Mouse (Mus musculus): ENCODE measurements around the gene H13. TPM values are rescaled to one million over a fixed set of nuclear protein-coding genes. Genes with fewer than 3 reads are reported as not detected.
"Not testable (repeated sequence)": the region's sequence is repeated elsewhere in the genome, so short reads cannot be mapped to it uniquely, and the experiment has no call there.

H13 gene
- polyA plus RNA-seq, 1 experiment from 2014 or later, result 98.1 TPM

DNA sequence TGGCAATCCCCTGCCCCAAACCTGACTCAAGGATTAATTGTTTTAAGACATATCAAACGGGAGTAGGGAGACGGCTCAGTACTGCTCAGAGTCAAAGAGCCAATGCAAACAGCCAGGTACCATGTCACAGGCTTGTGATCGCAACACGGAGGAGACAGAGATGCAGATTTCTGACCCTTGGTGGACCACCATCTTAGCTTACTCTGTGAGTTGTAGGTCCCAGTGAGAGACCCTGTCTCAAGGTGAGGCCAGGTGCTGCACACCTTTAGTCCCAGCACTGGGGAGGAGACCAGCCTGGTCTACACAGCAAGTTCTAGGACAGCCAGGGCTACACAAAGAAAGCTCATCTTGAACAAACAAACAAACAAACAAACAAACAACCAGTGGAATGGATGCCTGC lies 31.9 kb upstream of the H13 start:
- no peak for TF ChIP-seq CTCF (IDR thresholded peaks at IDR 0.05; ENCODE audit: low read depth)
- Histone ChIP-seq H3K27ac (ENCODE audit: low read depth) (peak overlapping the region; percentile 97), H3K4me1 (ENCODE audit: insufficient read depth) (peaks cover 11% of the 10 kb centered on the region), H3K27me3 (ENCODE audit: insufficient read depth, low read length) (no peaks in the 10 kb centered on the region), H3K9ac (no peak overlapping the region), H3K4me3 (ENCODE audit: low read depth, low read length) (no peak overlapping the region), H3K9me3 (ENCODE audit: low read depth, low read length) (no peaks in the 10 kb centered on the region), H3K4me2 (no peak overlapping the region), H3K36me3 (ENCODE audit: insufficient read depth) (no peaks in the 10 kb centered on the region)
- ATAC-seq (ENCODE audit: insufficient read depth) (no peak), DNase-seq (no peak)
- WGBS, result 75% methylated on average over 4 of the region's 4 CpGs

DNA sequence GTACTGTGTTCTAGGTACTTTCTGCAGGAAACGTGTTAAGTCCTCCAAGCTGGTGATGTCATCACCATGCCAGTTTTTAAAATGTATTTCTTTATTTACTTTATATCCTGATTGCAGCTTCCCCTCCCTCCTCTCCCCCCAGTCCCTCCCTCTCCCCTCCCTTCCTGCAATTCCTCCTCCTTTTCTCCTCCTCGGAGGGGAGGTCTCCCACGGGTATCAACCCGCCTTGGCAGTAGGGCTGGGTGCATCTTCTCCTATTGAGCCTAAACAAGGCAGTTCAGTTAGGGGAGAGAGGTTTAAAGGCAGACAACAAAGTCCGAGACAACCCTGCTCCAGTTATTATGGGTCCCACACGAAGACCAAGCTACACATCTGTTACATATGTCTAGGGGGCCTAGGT lies 30.4 kb upstream of the H13 start:
- DNase-seq (no peak), ATAC-seq (ENCODE audit: insufficient read depth) (no peak)
- no peaks in the 10 kb centered on the region for H3K36me3 ChIP-seq (ENCODE audit: insufficient read depth)
- TF ChIP-seq CTCF (IDR thresholded peaks at IDR 0.05; ENCODE audit: low read depth), result no peak
- H3K9ac ChIP-seq, result no peak overlapping the region
- H3K27me3 ChIP-seq (ENCODE audit: insufficient read depth, low read length), result no peaks in the 10 kb centered on the region
- no peak overlapping the region for H3K4me3 ChIP-seq (ENCODE audit: low read depth, low read length)
- H3K27ac ChIP-seq (ENCODE audit: low read depth), result peak overlapping the region; percentile 48; the same call in 1 of the 2 replicates
- 58% methylated on average over 6 of the region's 6 CpGs for WGBS
- H3K4me2 ChIP-seq, result no peak overlapping the region
- peaks cover 11% of the 10 kb centered on the region for H3K4me1 ChIP-seq (ENCODE audit: insufficient read depth)
- no peaks in the 10 kb centered on the region for H3K9me3 ChIP-seq (ENCODE audit: low read depth, low read length)

GRCm38 (mm10) chr2:152639406-152640113 lies 29.7 kb upstream of the H13 start:
- peak; percentile 58 for DNase-seq
- 22% methylated on average over 11 of the region's 11 CpGs for WGBS
- Histone ChIP-seq H3K4me2 (no peak overlapping the region), H3K9ac (no peak overlapping the region), H3K4me3 (ENCODE audit: low read depth, low read length) (no peak overlapping the region), H3K27ac (ENCODE audit: low read depth) (peak overlapping the region; percentile 48), H3K27me3 (ENCODE audit: insufficient read depth, low read length) (no peaks in the 10 kb centered on the region), H3K36me3 (ENCODE audit: insufficient read depth) (no peaks in the 10 kb centered on the region), H3K4me1 (ENCODE audit: insufficient read depth) (peaks cover 11% of the 10 kb centered on the region), H3K9me3 (ENCODE audit: low read depth, low read length) (no peaks in the 10 kb centered on the region)
- ATAC-seq (ENCODE audit: insufficient read depth), result 0 out of 2 replicates have a peak, but pooled peaks have one; percentile 10
- TF ChIP-seq CTCF (IDR thresholded peaks at IDR 0.05; ENCODE audit: low read depth), result no peak

DNA sequence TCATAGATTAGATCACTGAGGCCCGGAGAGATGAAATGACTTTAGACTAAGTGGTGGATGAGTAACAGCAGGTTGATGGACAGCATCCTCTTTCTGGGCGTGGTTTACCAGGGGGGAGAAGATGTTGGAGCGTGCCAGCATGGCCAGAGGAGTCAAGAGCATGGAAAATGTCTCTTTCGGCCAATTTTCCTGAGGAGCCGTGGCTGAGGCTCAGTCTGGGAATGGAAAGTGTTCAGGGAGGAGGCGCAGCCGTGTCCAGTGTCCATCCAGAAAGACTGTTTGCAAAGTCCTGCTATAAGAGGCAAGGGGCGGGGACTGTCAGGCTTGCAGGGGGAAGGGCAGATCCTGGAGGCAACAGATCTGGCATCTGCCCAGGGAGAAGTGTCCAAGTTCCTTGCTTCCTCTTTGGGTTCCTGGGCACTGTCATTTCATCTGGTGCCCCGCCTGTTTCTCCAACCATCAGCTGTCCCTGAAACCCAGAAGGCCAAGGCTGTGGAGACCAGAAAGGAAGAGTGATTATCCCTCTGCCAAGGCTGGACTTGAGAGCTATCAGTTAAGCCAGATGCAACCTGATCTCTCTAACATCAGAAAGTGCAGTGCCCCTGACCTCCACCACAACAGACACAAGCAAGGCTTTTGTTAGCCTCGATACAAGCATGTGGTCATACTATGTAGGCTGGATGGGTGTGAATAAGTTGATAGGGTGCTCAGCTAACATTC lies 16.2 kb upstream of the H13 start:
- Histone ChIP-seq H3K27ac (ENCODE audit: low read depth) (no peak overlapping the region), H3K9me3 (ENCODE audit: low read depth, low read length) (no peaks in the 10 kb centered on the region), H3K4me3 (ENCODE audit: low read depth, low read length) (no peak overlapping the region), H3K9ac (no peak overlapping the region), H3K27me3 (ENCODE audit: insufficient read depth, low read length) (no peaks in the 10 kb centered on the region), H3K4me2 (no peak overlapping the region), H3K36me3 (ENCODE audit: insufficient read depth) (no peaks in the 10 kb centered on the region), H3K4me1 (ENCODE audit: insufficient read depth) (no peaks in the 10 kb centered on the region)
- ATAC-seq (ENCODE audit: insufficient read depth) (peak; percentile 65), DNase-seq (peak; percentile 76)
- TF ChIP-seq CTCF (IDR thresholded peaks at IDR 0.05; ENCODE audit: low read depth), result no peak
- 36% methylated on average over 10 of the region's 10 CpGs for WGBS

GRCm38 (mm10) chr2:152653874-152654715 lies 15.2 kb upstream of the H13 start:
- WGBS, result 33% methylated on average over 14 of the region's 14 CpGs
- Histone ChIP-seq H3K36me3 (ENCODE audit: insufficient read depth) (no peaks in the 10 kb centered on the region), H3K4me3 (ENCODE audit: low read depth, low read length) (no peak overlapping the region), H3K4me1 (ENCODE audit: insufficient read depth) (no peaks in the 10 kb centered on the region), H3K27ac (ENCODE audit: low read depth) (no peak overlapping the region), H3K9ac (no peak overlapping the region), H3K4me2 (no peak overlapping the region), H3K9me3 (ENCODE audit: low read depth, low read length) (no peaks in the 10 kb centered on the region), H3K27me3 (ENCODE audit: insufficient read depth, low read length) (no peaks in the 10 kb centered on the region)
- ATAC-seq (ENCODE audit: insufficient read depth) (no peak), DNase-seq (peak; percentile 48)
- no peak for TF ChIP-seq CTCF (IDR thresholded peaks at IDR 0.05; ENCODE audit: low read depth)

DNA sequence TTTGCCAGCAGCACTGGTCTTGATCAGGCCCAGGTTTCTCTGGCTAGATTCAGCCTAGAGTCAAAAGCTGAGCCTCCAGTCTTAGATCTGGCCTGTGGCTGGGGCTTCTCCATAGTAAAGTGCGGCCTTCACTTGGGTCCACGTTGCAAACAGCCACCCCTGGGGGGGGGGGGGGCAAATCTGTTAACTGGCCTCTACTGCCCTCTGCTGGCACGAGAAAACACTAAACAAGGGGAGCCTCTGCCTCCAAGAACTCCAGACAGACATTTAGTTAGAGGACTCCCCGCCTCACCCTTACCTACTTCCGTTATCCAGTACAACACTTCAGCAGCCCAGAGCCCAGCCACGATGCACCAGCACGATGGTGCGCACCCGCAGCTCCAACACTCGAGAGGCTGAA lies 11.9 kb upstream of the H13 start:
- no peaks in the 10 kb centered on the region for H3K36me3 ChIP-seq (ENCODE audit: insufficient read depth)
- H3K27ac ChIP-seq (ENCODE audit: low read depth), result no peak overlapping the region
- H3K9me3 ChIP-seq (ENCODE audit: low read depth, low read length), result no peaks in the 10 kb centered on the region
- WGBS, result 62% methylated on average over 10 of the region's 10 CpGs
- H3K9ac ChIP-seq, result no peak overlapping the region
- no peak overlapping the region for H3K4me2 ChIP-seq
- ATAC-seq (ENCODE audit: insufficient read depth), result no peak
- TF ChIP-seq CTCF (IDR thresholded peaks at IDR 0.05; ENCODE audit: low read depth), result peak; percentile 57
- no peak overlapping the region for H3K4me3 ChIP-seq (ENCODE audit: low read depth, low read length)
- peak; percentile 67 for DNase-seq
- no peaks in the 10 kb centered on the region for H3K27me3 ChIP-seq (ENCODE audit: insufficient read depth, low read length)
- H3K4me1 ChIP-seq (ENCODE audit: insufficient read depth), result no peaks in the 10 kb centered on the region

GRCm38 (mm10) chr2:152661163-152661562 lies 8.1 kb upstream of the H13 start:
- no peak for TF ChIP-seq CTCF (IDR thresholded peaks at IDR 0.05; ENCODE audit: low read depth)
- Histone ChIP-seq H3K36me3 (ENCODE audit: insufficient read depth) (no peaks in the 10 kb centered on the region), H3K4me1 (ENCODE audit: insufficient read depth) (no peaks in the 10 kb centered on the region), H3K9ac (no peak overlapping the region), H3K4me3 (ENCODE audit: low read depth, low read length) (no peak overlapping the region), H3K27me3 (ENCODE audit: insufficient read depth, low read length) (no peaks in the 10 kb centered on the region), H3K27ac (ENCODE audit: low read depth) (no peak overlapping the region), H3K9me3 (ENCODE audit: low read depth, low read length) (no peaks in the 10 kb centered on the region), H3K4me2 (no peak overlapping the region)
- no peak for ATAC-seq (ENCODE audit: insufficient read depth)
- DNase-seq, result no peak
- 75% methylated on average over 6 of the region's 6 CpGs for WGBS

GRCm38 (mm10) chr2:152666191-152666590 lies 3.1 kb upstream of the H13 start:
- not testable (repeated sequence) for ATAC-seq (ENCODE audit: insufficient read depth); H3K36me3 ChIP-seq (ENCODE audit: insufficient read depth); H3K4me3 ChIP-seq (ENCODE audit: low read depth, low read length); H3K27ac ChIP-seq (ENCODE audit: low read depth); H3K27me3 ChIP-seq (ENCODE audit: insufficient read depth, low read length); H3K9me3 ChIP-seq (ENCODE audit: low read depth, low read length); H3K4me2 ChIP-seq; H3K9ac ChIP-seq; DNase-seq; H3K4me1 ChIP-seq (ENCODE audit: insufficient read depth)
- WGBS, result 65% methylated on average over 3 of the region's 3 CpGs

Data from lung, embryonic 14.5 days (tissue).